Mouse (Mus musculus) lung, embryonic 14.5 days (tissue): Measurements from ENCODE around the gene Slc25a38. TPM values are rescaled to one million over a fixed set of nuclear protein-coding genes. Genes with fewer than 3 reads are reported as not detected.
A peak's percentile ranks its signal among the peaks of the same experiment; 100 is the strongest.

Source experiments
- ATAC-seq: fragments of 200-750 bp; cut with Nextera tagmentation; 2 replicates; pipeline ENCODE4 v1.8.0; 2017; ENCODE audit warnings: mild to moderate bottlenecking, moderate TSS enrichment, moderate library complexity; ENCODE audit not compliant: insufficient read depth
- DNase-seq: peaks from one replicate; pipeline ENCODE4 v3.0.0-alpha.2; 2015
- H3K27ac ChIP-seq: fragments of 300-500 bp; sonication (generic); 2 replicates; pipeline ENCODE4 v1.5.1; 2014; ENCODE audit warnings: low read depth, mild to moderate bottlenecking, moderate library complexity
- H3K27me3 ChIP-seq: fragments of 300-500 bp; sonication (generic); 2 replicates; pipeline ENCODE4 v1.6.1; 2014; ENCODE audit warnings: low read length, control low read depth; ENCODE audit not compliant: insufficient read depth
- H3K36me3 ChIP-seq: fragments of 300-500 bp; sonication (generic); 2 replicates; pipeline ENCODE4 v1.6.1; 2014; ENCODE audit warnings: control low read depth; ENCODE audit not compliant: insufficient read depth
- H3K4me1 ChIP-seq: fragments of 300-500 bp; sonication (generic); 2 replicates; pipeline ENCODE4 v1.6.1; 2014; ENCODE audit warnings: antibody characterized with exemption, control low read depth; ENCODE audit not compliant: insufficient read depth
- H3K4me2 ChIP-seq: fragments of 300-500 bp; sonication (generic); 2 replicates; pipeline ENCODE4 v1.6.1; 2014; ENCODE audit warnings: mild to moderate bottlenecking
- H3K4me3 ChIP-seq: fragments of 300-500 bp; sonication (generic); 2 replicates; pipeline ENCODE4 v1.5.1; 2014; ENCODE audit warnings: low read depth, low read length
- H3K9ac ChIP-seq: fragments of 300-500 bp; sonication (generic); 2 replicates; pipeline ENCODE4 v1.6.1; 2014
- H3K9me3 ChIP-seq: fragments of 300-500 bp; sonication (generic); 2 replicates; pipeline ENCODE4 v1.6.1; 2016; ENCODE audit warnings: low read depth, low read length, control low read depth
- CTCF ChIP-seq: IDR thresholded peaks from 2 replicates; pipeline ENCODE4 v1.5.1; 2016; ENCODE audit warnings: antibody characterized with exemption, low read depth
- WGBS: fragments of 180-500 bp; shearing (Covaris S2); extraction: QIAGEN DNeasy Blood & Tissue Kit; methylation state at CpG from one replicate; pipeline ENCODE4 v1.1.7; 2014; 5-methylcytosine and 5-hydroxymethylcytosine counted together
- polyA plus RNA-seq: library from polyadenylated mRNA; unstranded; fragments of >200 nt; fragmentation: Nextera tagmentation; extraction: Ambion mirVana; gene quantifications from 2 replicates; pipeline ENCODE4 v1.2.1, GENCODE M21; 2014

Slc25a38 gene
- polyA plus RNA-seq, 1 experiment from 2014 or later = 31.4 TPM

- no peaks in the 10 kb centered on the region for H3K27me3 ChIP-seq
- 78% methylated on average over 17 of the region's 17 CpGs for WGBS
- H3K4me1 ChIP-seq = 0 out of 2 replicates have a peak, but pooled peaks cover 2% of the 10 kb centered on the region
- H3K9me3 ChIP-seq = no peaks in the 10 kb centered on the region
- H3K9ac ChIP-seq = no peak overlapping the region
- no peak overlapping the region for H3K27ac ChIP-seq
- TF ChIP-seq CTCF = no peak
- ATAC-seq (no peak), DNase-seq (no peak)
- peaks cover 18% of the 10 kb centered on the region for H3K36me3 ChIP-seq
- H3K4me2 ChIP-seq = no peak overlapping the region
- H3K4me3 ChIP-seq = no peak overlapping the region
Measured at GRCm38 (mm10) chr9:120114051-120114788, 4.0 kb downstream of the Slc25a38 start.

- 74% methylated on average over 2 of the region's 2 CpGs for WGBS
- peaks cover 23% of the 10 kb centered on the region for H3K36me3 ChIP-seq
- no peaks in the 10 kb centered on the region for H3K9me3 ChIP-seq
- no peak for ATAC-seq
- H3K4me2 ChIP-seq = peak overlapping the region; percentile 15; the same call in 1 of the 2 replicates
- 0 out of 2 replicates have a peak, but pooled peaks cover 2% of the 10 kb centered on the region for H3K4me1 ChIP-seq
- H3K27me3 ChIP-seq = no peaks in the 10 kb centered on the region
- H3K9ac ChIP-seq = peak overlapping the region; percentile 41; the same call in 1 of the 2 replicates
- H3K4me3 ChIP-seq = peak overlapping the region; percentile 8; the same call in 1 of the 2 replicates
- peak overlapping the region; percentile 24; the same call in 1 of the 2 replicates for H3K27ac ChIP-seq
- TF ChIP-seq CTCF = no peak
- no peak for DNase-seq
Measured at GRCm38 (mm10) chr9:120114789-120115151, 4.6 kb downstream of the Slc25a38 start.

- 70% methylated on average over 5 of the region's 5 CpGs for WGBS
- Histone ChIP-seq H3K4me1 (0 out of 2 replicates have a peak, but pooled peaks cover 2% of the 10 kb centered on the region), H3K4me2 (peak overlapping the region; percentile 15; the same call in 1 of the 2 replicates), H3K27me3 (no peaks in the 10 kb centered on the region), H3K27ac (peak overlapping the region; percentile 24; the same call in 1 of the 2 replicates), H3K9me3 (no peaks in the 10 kb centered on the region), H3K36me3 (peaks cover 31% of the 10 kb centered on the region), H3K4me3 (peak overlapping the region; percentile 9; the same call in 1 of the 2 replicates), H3K9ac (peak overlapping the region; percentile 41)
- no peak for TF ChIP-seq CTCF
- no peak for DNase-seq
- ATAC-seq = no peak
Measured at GRCm38 (mm10) chr9:120115580-120115979, 5.4 kb downstream of the Slc25a38 start.

- Histone ChIP-seq H3K9me3 (no peaks in the 10 kb centered on the region), H3K36me3 (peaks cover 36% of the 10 kb centered on the region), H3K4me2 (peak overlapping the region; percentile 36; the same call in 1 of the 2 replicates), H3K27me3 (no peaks in the 10 kb centered on the region), H3K4me3 (peak overlapping the region; percentile 9; the same call in 1 of the 2 replicates), H3K4me1 (no peaks in the 10 kb centered on the region), H3K9ac (peak overlapping the region; percentile 41; the same call in 1 of the 2 replicates), H3K27ac (no peak overlapping the region)
- ATAC-seq = no peak
- TF ChIP-seq CTCF = no peak
- WGBS = 85% methylated on average over 8 of the region's 8 CpGs
- no peak for DNase-seq
Measured at GRCm38 (mm10) chr9:120116184-120116624, 6.0 kb downstream of the Slc25a38 start.

GRCm38 (mm10) chr9:120118212-120118611 lies 8.0 kb downstream of the Slc25a38 start:
- H3K9ac ChIP-seq = no peak overlapping the region
- no peak overlapping the region for H3K4me3 ChIP-seq
- H3K4me1 ChIP-seq = no peaks in the 10 kb centered on the region
- no peak for TF ChIP-seq CTCF
- no peaks in the 10 kb centered on the region for H3K27me3 ChIP-seq
- H3K27ac ChIP-seq = no peak overlapping the region
- DNase-seq (no peak), ATAC-seq (no peak)
- peaks cover 48% of the 10 kb centered on the region for H3K36me3 ChIP-seq
- 86% methylated on average over 4 of the region's 4 CpGs for WGBS
- H3K4me2 ChIP-seq = no peak overlapping the region
- H3K9me3 ChIP-seq = no peaks in the 10 kb centered on the region

- no peaks in the 10 kb centered on the region for H3K4me1 ChIP-seq
- no peak for TF ChIP-seq CTCF
- H3K36me3 ChIP-seq = peaks cover 57% of the 10 kb centered on the region
- no peak overlapping the region for H3K27ac ChIP-seq
- no peak overlapping the region for H3K4me3 ChIP-seq
- 88% methylated on average over 7 of the region's 7 CpGs for WGBS
- no peaks in the 10 kb centered on the region for H3K9me3 ChIP-seq
- DNase-seq (no peak), ATAC-seq (no peak)
- no peaks in the 10 kb centered on the region for H3K27me3 ChIP-seq
- H3K9ac ChIP-seq = no peak overlapping the region
- no peak overlapping the region for H3K4me2 ChIP-seq
Measured at GRCm38 (mm10) chr9:120120503-120120902, 10.3 kb downstream of the Slc25a38 start.

GRCm38 (mm10) chr9:120126868-120127267 lies 16.7 kb downstream of the Slc25a38 start:
- no peak; the same call in 1 of the 2 replicates for ATAC-seq
- peak overlapping the region; percentile 58 for H3K9ac ChIP-seq
- WGBS = 52% methylated on average over 11 of the region's 11 CpGs

More at GRCm38 (mm10) chr9:120126868-120127267, 16.7 kb downstream of the Slc25a38 start:
- Histone ChIP-seq H3K4me2 (peak overlapping the region; percentile 66), H3K27me3 (no peaks in the 10 kb centered on the region), H3K9me3 (no peaks in the 10 kb centered on the region), H3K27ac (peak overlapping the region; percentile 88), H3K4me3 (peak overlapping the region; percentile 100), H3K4me1 (peaks cover 3% of the 10 kb centered on the region; the same call in 1 of the 2 replicates), H3K36me3 (peaks cover 54% of the 10 kb centered on the region)
- no peak for TF ChIP-seq CTCF
- DNase-seq = peak; percentile 26
